Mouse (Mus musculus): ENCODE results near the gene Nr5a1.

DNA sequence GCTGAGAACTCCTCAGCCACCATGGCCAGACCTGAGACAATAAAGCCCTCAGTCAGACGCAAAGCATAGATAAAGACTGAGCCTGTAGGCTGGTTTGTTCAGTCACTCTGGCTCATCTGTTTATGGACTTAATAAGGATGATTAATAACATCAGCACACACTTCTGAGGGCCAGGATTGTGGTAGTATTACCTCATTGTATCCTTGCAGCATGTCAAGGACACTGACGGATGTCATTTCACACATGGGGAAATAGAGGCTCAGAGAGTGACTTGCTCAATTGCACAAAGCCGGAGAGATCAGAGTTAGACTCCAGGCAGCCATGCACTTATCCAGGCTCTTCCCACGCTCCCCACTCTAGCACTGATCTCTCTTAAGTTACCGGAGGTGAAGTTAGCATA, 15.7 kb downstream of the Nr5a1 start:
- no peak for TF ChIP-seq CTCF (IDR thresholded peaks at IDR 0.05; ENCODE audit: borderline replicate concordance, control insufficient read depth, extremely low read depth, insufficient read depth, low read length, poor library complexity)
- no peak for TF ChIP-seq POLR2A (IDR thresholded peaks at IDR 0.05; ENCODE audit: control insufficient read depth, extremely low read depth, insufficient read depth, low read length, poor library complexity)

Measured in thymus, adult 2 months (tissue).